Mouse (Mus musculus): ENCODE measurements at regions not wholly inside any gene's neighbourhood (a gene's known extent, or its start where the extent isn't known, plus 50 kb on each side); places are given as distances from the start of the nearest gene placed in this dataset.
A peak's percentile ranks its signal among the peaks of the same experiment; 100 is the strongest.

DNA sequence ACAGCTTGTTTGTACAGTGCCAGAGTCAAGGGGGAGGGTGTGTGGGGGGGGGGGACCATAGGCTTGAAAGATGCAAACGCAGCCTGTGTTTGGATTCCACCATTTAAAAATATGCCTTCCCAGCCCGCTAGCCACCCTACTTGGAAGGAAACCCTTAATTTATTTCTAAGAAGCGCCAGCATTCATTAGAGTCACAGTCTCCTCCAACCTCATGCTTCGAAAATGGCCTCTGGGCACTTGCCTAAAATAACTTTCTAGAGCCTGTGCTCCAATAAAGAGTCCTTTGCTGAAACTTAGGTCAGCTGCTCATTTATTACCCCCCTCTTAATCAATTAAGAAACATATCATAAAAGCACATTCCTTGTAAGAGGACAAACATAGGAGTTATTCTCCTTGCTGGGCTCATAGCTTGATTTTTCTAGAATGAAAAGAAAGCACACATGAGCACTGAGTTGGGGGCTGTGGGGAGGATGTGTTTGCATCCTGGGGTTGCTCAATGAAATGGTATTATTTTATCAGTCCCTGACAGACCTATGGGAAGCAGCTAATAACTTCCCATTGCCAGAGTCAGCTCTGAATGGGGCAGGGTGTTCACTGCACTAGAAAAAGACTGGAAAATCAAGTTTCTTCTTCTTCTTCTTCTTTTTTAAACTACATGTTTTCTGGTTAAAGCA, 57.4 kb downstream of the H2al2a start:
- no peak overlapping the region for H3K27ac ChIP-seq (ENCODE audit: low read length)
- no peaks in the 10 kb centered on the region for H3K27me3 ChIP-seq (replicated peaks; ENCODE audit: insufficient read depth, low read length)
- no peak for DNase-seq (ENCODE audit: low spot score)
- H3K4me1 ChIP-seq (ENCODE audit: insufficient read depth, low read depth, low read length) = no peaks in the 10 kb centered on the region
- H3K36me3 ChIP-seq (ENCODE audit: insufficient read depth, low read length) = no peaks in the 10 kb centered on the region
- no peak overlapping the region for H3K4me2 ChIP-seq (replicated peaks; ENCODE audit: low read depth, low read length)
- TF ChIP-seq EP300 (IDR thresholded peaks at IDR 0.05) (no peak), CTCF (IDR thresholded peaks at IDR 0.05) (no peak)
- H3K9ac ChIP-seq (replicated peaks; ENCODE audit: low read depth) = no peak overlapping the region
- no peaks in the 10 kb centered on the region for H3K9me3 ChIP-seq (ENCODE audit: low read length)
- no peak for ATAC-seq
- H3K4me3 ChIP-seq (ENCODE audit: low read depth, low read length) = no peak overlapping the region
- 70% methylated on average over 4 of the region's 4 CpGs for WGBS

GRCm38 (mm10) chr2:17936527-17937139, 60.1 kb downstream of the H2al2a start:
- H3K27ac ChIP-seq (ENCODE audit: low read length) = no peak overlapping the region
- TF ChIP-seq CTCF (IDR thresholded peaks at IDR 0.05) = no peak
- TF ChIP-seq EP300 (IDR thresholded peaks at IDR 0.05) = no peak
- H3K4me1 ChIP-seq (ENCODE audit: insufficient read depth, low read depth, low read length) = no peaks in the 10 kb centered on the region
- H3K36me3 ChIP-seq (ENCODE audit: insufficient read depth, low read length) = no peaks in the 10 kb centered on the region
- no peaks in the 10 kb centered on the region for H3K27me3 ChIP-seq (replicated peaks; ENCODE audit: insufficient read depth, low read length)
- no peak overlapping the region for H3K4me3 ChIP-seq (ENCODE audit: low read depth, low read length)
- WGBS = 60% methylated on average over 4 of the region's 4 CpGs
- no peaks in the 10 kb centered on the region for H3K9me3 ChIP-seq (ENCODE audit: low read length)
- ATAC-seq = no peak
- DNase-seq (ENCODE audit: low spot score) = no peak
- H3K9ac ChIP-seq (replicated peaks; ENCODE audit: low read depth) = no peak overlapping the region
- no peak overlapping the region for H3K4me2 ChIP-seq (replicated peaks; ENCODE audit: low read depth, low read length)

DNA sequence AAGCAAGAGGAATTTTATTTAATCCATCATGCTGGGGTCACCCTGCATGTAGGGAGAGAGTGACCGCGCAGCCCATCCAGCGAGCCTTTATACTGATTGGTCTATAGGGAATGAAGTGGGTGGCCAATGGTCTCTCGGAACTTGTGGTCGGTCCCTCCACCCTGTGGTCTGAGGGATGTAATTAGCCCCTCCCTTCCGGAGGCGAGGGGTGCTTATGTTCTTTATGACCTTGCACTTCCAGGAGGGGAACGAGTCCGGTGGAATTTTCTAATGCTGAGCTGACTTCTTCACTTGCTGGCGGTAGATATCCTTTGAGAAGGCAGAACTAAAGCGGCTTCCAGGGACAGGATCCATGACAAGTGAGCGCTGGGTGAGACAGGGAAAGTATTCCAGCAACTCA, 60.8 kb downstream of the H2al2a start:
- TF ChIP-seq CTCF (IDR thresholded peaks at IDR 0.05) (no peak), EP300 (IDR thresholded peaks at IDR 0.05) (no peak)
- no peak overlapping the region for H3K4me3 ChIP-seq (ENCODE audit: low read depth, low read length)
- WGBS = 79% methylated on average over 12 of the region's 12 CpGs

DNA sequence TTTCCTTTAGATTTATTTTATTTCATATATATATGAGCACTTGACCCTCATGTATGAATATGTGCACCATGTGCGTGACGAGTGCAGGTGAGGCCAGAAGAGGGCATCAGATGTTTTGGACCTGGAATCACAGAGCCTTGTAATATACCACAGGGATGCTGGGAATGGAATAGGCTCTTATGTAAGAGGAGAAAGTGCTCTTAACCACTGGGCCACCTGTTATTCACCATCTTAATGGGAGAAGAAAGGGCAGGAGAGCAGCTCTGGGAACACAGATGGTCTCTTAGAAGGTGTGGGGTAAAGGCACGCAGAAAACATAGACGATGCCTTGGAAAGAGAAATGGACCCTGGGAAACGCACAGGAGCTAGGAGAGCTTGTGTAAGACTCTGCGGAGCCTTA, 61.3 kb downstream of the H2al2a start:
- WGBS = 99% methylated on average over 6 of the region's 6 CpGs
- Histone ChIP-seq H3K27ac (ENCODE audit: low read length) (no peak overlapping the region), H3K36me3 (ENCODE audit: insufficient read depth, low read length) (no peaks in the 10 kb centered on the region), H3K9ac (replicated peaks; ENCODE audit: low read depth) (no peak overlapping the region), H3K27me3 (replicated peaks; ENCODE audit: insufficient read depth, low read length) (no peaks in the 10 kb centered on the region), H3K4me3 (ENCODE audit: low read depth, low read length) (no peak overlapping the region), H3K4me2 (replicated peaks; ENCODE audit: low read depth, low read length) (no peak overlapping the region), H3K9me3 (ENCODE audit: low read length) (no peaks in the 10 kb centered on the region), H3K4me1 (ENCODE audit: insufficient read depth, low read depth, low read length) (no peaks in the 10 kb centered on the region)
- no peak for TF ChIP-seq EP300 (IDR thresholded peaks at IDR 0.05)
- no peak for TF ChIP-seq CTCF (IDR thresholded peaks at IDR 0.05)
- DNase-seq (ENCODE audit: low spot score) (no peak), ATAC-seq (no peak)

More for the DNA sequence above, 60.8 kb downstream of the H2al2a start:
- Histone ChIP-seq H3K27me3 (replicated peaks; ENCODE audit: insufficient read depth, low read length) (no peaks in the 10 kb centered on the region), H3K9ac (replicated peaks; ENCODE audit: low read depth) (no peak overlapping the region), H3K4me1 (ENCODE audit: insufficient read depth, low read depth, low read length) (no peaks in the 10 kb centered on the region), H3K27ac (ENCODE audit: low read length) (no peak overlapping the region), H3K9me3 (ENCODE audit: low read length) (no peaks in the 10 kb centered on the region), H3K4me2 (replicated peaks; ENCODE audit: low read depth, low read length) (no peak overlapping the region), H3K36me3 (ENCODE audit: insufficient read depth, low read length) (no peaks in the 10 kb centered on the region)
- ATAC-seq (no peak), DNase-seq (ENCODE audit: low spot score) (no peak)

DNA sequence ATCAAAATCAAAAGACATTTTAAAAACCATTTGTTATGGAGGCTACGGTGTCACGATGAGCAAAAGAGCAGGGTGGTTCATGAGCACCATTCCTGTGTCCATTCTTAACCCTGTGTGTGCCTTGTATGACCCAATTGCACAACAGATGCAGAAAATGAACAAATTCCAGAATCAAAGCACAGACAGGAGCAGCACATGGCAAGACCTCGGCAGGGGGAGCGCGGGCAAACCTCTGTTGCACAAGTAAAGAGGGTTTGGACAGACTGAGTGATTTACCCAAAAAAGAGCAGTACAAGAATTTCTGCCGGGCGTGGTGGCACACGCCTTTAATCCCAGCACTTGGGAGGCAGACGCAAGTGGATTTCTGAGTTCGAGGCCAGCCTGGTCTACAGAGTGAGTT, 62.1 kb downstream of the H2al2a start:
- ATAC-seq = no peak
- no peaks in the 10 kb centered on the region for H3K9me3 ChIP-seq (ENCODE audit: low read length)
- H3K4me1 ChIP-seq (ENCODE audit: insufficient read depth, low read depth, low read length) = no peaks in the 10 kb centered on the region
- H3K4me3 ChIP-seq (ENCODE audit: low read depth, low read length) = no peak overlapping the region
- no peak for DNase-seq (ENCODE audit: low spot score)
- H3K36me3 ChIP-seq (ENCODE audit: insufficient read depth, low read length) = no peaks in the 10 kb centered on the region
- WGBS = 88% methylated on average over 10 of the region's 10 CpGs
- H3K4me2 ChIP-seq (replicated peaks; ENCODE audit: low read depth, low read length) = no peak overlapping the region
- no peaks in the 10 kb centered on the region for H3K27me3 ChIP-seq (replicated peaks; ENCODE audit: insufficient read depth, low read length)
- H3K9ac ChIP-seq (replicated peaks; ENCODE audit: low read depth) = no peak overlapping the region
- H3K27ac ChIP-seq (ENCODE audit: low read length) = no peak overlapping the region
- TF ChIP-seq CTCF (IDR thresholded peaks at IDR 0.05) (no peak), EP300 (IDR thresholded peaks at IDR 0.05) (no peak)

GRCm38 (mm10) chr2:17932932-17933790, 63.6 kb downstream of the H2al2a start:
- Histone ChIP-seq H3K27ac (ENCODE audit: low read length) (no peak overlapping the region), H3K4me2 (replicated peaks; ENCODE audit: low read depth, low read length) (peak overlapping the region; percentile 42; the same call in 1 of the 2 replicates)

More at GRCm38 (mm10) chr2:17932932-17933790, 63.6 kb downstream of the H2al2a start:
- Histone ChIP-seq H3K9ac (replicated peaks; ENCODE audit: low read depth) (no peak overlapping the region), H3K27me3 (replicated peaks; ENCODE audit: insufficient read depth, low read length) (no peaks in the 10 kb centered on the region), H3K4me3 (ENCODE audit: low read depth, low read length) (no peak overlapping the region), H3K4me1 (ENCODE audit: insufficient read depth, low read depth, low read length) (no peaks in the 10 kb centered on the region), H3K9me3 (ENCODE audit: low read length) (no peaks in the 10 kb centered on the region), H3K36me3 (ENCODE audit: insufficient read depth, low read length) (no peaks in the 10 kb centered on the region)
- 56% methylated on average over 15 of the region's 15 CpGs for WGBS
- ATAC-seq = no peak
- DNase-seq (ENCODE audit: low spot score) = no peak
- TF ChIP-seq CTCF (IDR thresholded peaks at IDR 0.05) (no peak), EP300 (IDR thresholded peaks at IDR 0.05) (no peak)

Data from lung, postnatal 0 days (tissue).